In the genomic region with DNA sequence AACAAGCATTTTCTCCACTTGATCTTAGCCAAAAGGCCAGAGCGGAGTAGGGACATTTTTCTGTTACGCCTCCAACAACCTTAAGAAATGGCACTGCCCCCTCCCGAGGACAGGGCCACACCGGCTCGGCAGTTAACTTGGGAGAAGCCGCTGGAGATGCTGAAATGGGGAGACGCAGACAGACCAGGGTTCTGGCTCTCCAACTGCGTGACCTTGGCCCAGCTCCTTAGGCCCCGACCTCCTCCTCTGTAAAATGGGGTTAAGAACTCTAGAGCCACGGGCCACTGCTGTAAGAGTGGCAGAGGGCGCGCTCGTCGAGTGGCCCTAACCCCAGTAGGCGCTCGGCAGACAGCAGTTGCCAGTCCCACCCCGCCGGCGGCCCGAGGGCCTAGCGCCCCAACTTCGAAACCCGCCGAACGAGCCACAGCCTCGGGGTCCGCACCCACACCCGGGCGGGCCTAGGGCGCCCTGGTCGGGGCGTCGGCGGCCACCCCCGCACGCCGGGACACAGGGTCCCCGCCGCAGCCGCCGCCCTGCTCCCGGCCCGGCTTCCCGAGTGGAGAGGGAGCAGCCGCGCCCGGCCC, we compare ENCODE assay signal across 8 mouse cellular contexts. TPM values are rescaled to one million over a fixed set of nuclear protein-coding genes. Genes with fewer than 3 reads are reported as not detected.
DNase-seq lines count a peak whose midpoint lies in the region; ATAC-seq and TF ChIP-seq lines count a peak whose summit lies in the region.

No protein-coding gene starts in this region.

- H3K4me3 ChIP-seq in kidney, embryonic 14.5 days (ENCODE audit: low read length), result peak overlapping the region; percentile 87
- peak overlapping the region; percentile 95 for H3K4me3 ChIP-seq in hindbrain, embryonic 10.5 days
- peak overlapping the region; percentile 83 to 91 for H3K4me3 ChIP-seq in liver, embryonic 14.5 days (ENCODE audit: insufficient read depth in 1 of 2, low read depth in 2 of 2, low read length in 2 of 2)

- no peaks in the 10 kb centered on the region for H3K9me3 ChIP-seq in kidney, embryonic 14.5 days (ENCODE audit: control insufficient read depth, low read length)
- no peaks in the 10 kb centered on the region for H3K9me3 ChIP-seq in hindbrain, embryonic 10.5 days
- no peaks in the 10 kb centered on the region for H3K9me3 ChIP-seq in liver, embryonic 14.5 days (ENCODE audit: control insufficient read depth, low read length)

- no peak for TF ChIP-seq EP300 in liver, embryonic 14.5 days (IDR thresholded peaks at IDR 0.05; ENCODE audit: low read depth)

- no peaks in the 10 kb centered on the region for H3K27me3 ChIP-seq in kidney, embryonic 14.5 days (ENCODE audit: control insufficient read depth, insufficient read depth, low read length)
- peaks cover 28% of the 10 kb centered on the region for H3K27me3 ChIP-seq in hindbrain, embryonic 10.5 days (ENCODE audit: insufficient read depth, poor library complexity, severe bottlenecking)
- H3K27me3 ChIP-seq in liver, embryonic 14.5 days (ENCODE audit: control insufficient read depth, insufficient read depth, low read length), result peaks cover 3% of the 10 kb centered on the region; the same call in 1 of the 2 replicates

- under 1% methylated on average over 46 of the region's 47 CpGs for WGBS in kidney, embryonic 14.5 days
- WGBS in hindbrain, embryonic 10.5 days, result under 1% methylated on average over 47 of the region's 47 CpGs
- WGBS in liver, embryonic 14.5 days (ENCODE audit: insufficient replicate concordance), result under 1% methylated on average over 47 of the region's 47 CpGs

- H3K4me2 ChIP-seq in kidney, embryonic 14.5 days (replicated peaks; ENCODE audit: low read depth, low read length), result peak overlapping the region; percentile 94
- peak overlapping the region; percentile 98 for H3K4me2 ChIP-seq in liver, embryonic 14.5 days (ENCODE audit: low read depth)

- peaks cover 24% of the 10 kb centered on the region for H3K4me1 ChIP-seq in kidney, embryonic 14.5 days (ENCODE audit: control insufficient read depth, insufficient read depth, low read length)
- peaks cover 56% of the 10 kb centered on the region for H3K4me1 ChIP-seq in hindbrain, embryonic 10.5 days (replicated peaks)
- peaks cover 12 to 22% of the 10 kb centered on the region in 2 experiments for H3K4me1 ChIP-seq in liver, embryonic 14.5 days (replicated peaks; ENCODE audit: control insufficient read depth in 2 of 2, insufficient read depth in 2 of 2, low read length in 1 of 2)

- peaks cover 26% of the 10 kb centered on the region for H3K36me3 ChIP-seq in kidney, embryonic 14.5 days (ENCODE audit: control insufficient read depth, insufficient read depth, low read length)
- peaks cover 36% of the 10 kb centered on the region for H3K36me3 ChIP-seq in hindbrain, embryonic 10.5 days
- peaks cover 17% of the 10 kb centered on the region for H3K36me3 ChIP-seq in liver, embryonic 14.5 days (replicated peaks; ENCODE audit: control insufficient read depth, insufficient read depth, low read depth)

- DNase-seq in kidney, adult 11 months, result no peak
- DNase-seq in ES-CJ7 (ENCODE audit: low read depth, low spot score), result peak; percentile 18
- peak; percentile 35 for DNase-seq in c-Kit-positive CD71-positive TER-119-negative erythroid progenitor cells, embryonic 14.5 days (ENCODE audit: low read depth)
- DNase-seq in hindbrain, embryonic 10.5 days (ENCODE audit: low spot score), result peak; percentile 73
- peak in 2 of 3 experiments; percentile 17 to 33 for DNase-seq in liver, embryonic 14.5 days (ENCODE audit: low read depth in 3 of 3, low spot score in 3 of 3)
- peak; percentile 9 for DNase-seq in ovary, postnatal 14 days (ENCODE audit: low spot score)
- no peak for DNase-seq in cerebellum, postnatal 25 days

- H3K27ac ChIP-seq in kidney, embryonic 14.5 days (ENCODE audit: low read depth, low read length), result peak overlapping the region; percentile 76
- peak overlapping the region; percentile 90 for H3K27ac ChIP-seq in hindbrain, embryonic 10.5 days
- peak overlapping the region; percentile 34; the same call in 1 of the 2 replicates for H3K27ac ChIP-seq in liver, embryonic 14.5 days

- TF ChIP-seq CTCF in liver, embryonic 14.5 days (IDR thresholded peaks at IDR 0.05; ENCODE audit: low read depth), result peak; percentile 25; the same call in 1 of the 2 replicates

- ATAC-seq in kidney, embryonic 14.5 days (ENCODE audit: low FRiP score, low TSS enrichment), result peak; percentile 57
- ATAC-seq in liver, embryonic 14.5 days (ENCODE audit: insufficient read depth), result peak; percentile 52

- H3K9ac ChIP-seq in kidney, embryonic 14.5 days (ENCODE audit: low read depth, low read length), result peak overlapping the region; percentile 91
- H3K9ac ChIP-seq in liver, embryonic 14.5 days (replicated peaks), result peak overlapping the region; percentile 86

RNA-seq across cellular contexts. Expression of a gene that starts 0.6 kb away (rescaled TPM):
- polyA plus RNA-seq in kidney, embryonic 14.5 days (2014; fragmentation: Nextera tagmentation; extraction: Ambion mirVana), result 21.3 and 35.9 TPM in 2 replicates
- 38.5 and 43.0 TPM in 2 replicates for polyA plus RNA-seq in hindbrain, embryonic 10.5 days (2016; fragmentation: Nextera tagmentation; extraction: Ambion mirVana)
- 14.4 and 15.4 TPM in 2 replicates for polyA plus RNA-seq in liver, embryonic 14.5 days (2012; rRNA removed)
- 14.0 and 16.2 TPM in 2 replicates for polyA plus RNA-seq in liver, embryonic 14.5 days (2014; fragmentation: Nextera tagmentation; extraction: Ambion mirVana)

Comparison
In these comparisons a context has a peak if more than half of its experiments do, and no peak if none do; other contexts are left out.
1. H3K27ac ChIP-seq: peak in every context shown above with its lines; median percentile 90 in hindbrain, embryonic 10.5 days; 76 in kidney, embryonic 14.5 days; 34 in liver, embryonic 14.5 days.
2. DNase-seq: peak in ES-CJ7 (single experiment), c-Kit-positive CD71-positive TER-119-negative erythroid progenitor cells, embryonic 14.5 days (single experiment), hindbrain, embryonic 10.5 days (single experiment), liver, embryonic 14.5 days (2 of 3) and ovary, postnatal 14 days (single experiment); none in kidney, adult 11 months (single experiment) and cerebellum, postnatal 25 days (0 of 2).
3. Peak in every context shown above with its lines, with median percentiles within 50 percentile points of each other: H3K4me3 ChIP-seq.